Mouse (Mus musculus) cerebellum, adult 2 months (tissue): ENCODE measurements around the gene Cacybp.

Experiments used
- CTCF ChIP-seq: fragments of 200-500 bp; IDR thresholded peaks from 2 replicates; pipeline ENCODE4 v1.5.1; 2011; ENCODE audit warnings: low read depth, mild to moderate bottlenecking, control low read depth, low read length, moderate library complexity, borderline replicate concordance; ENCODE audit not compliant: insufficient read depth
- POLR2A ChIP-seq: fragments of 200-500 bp; IDR thresholded peaks from 2 replicates; pipeline ENCODE4 v1.6.1; 2011; ENCODE audit warnings: low read length, control low read depth, borderline replicate concordance; ENCODE audit not compliant: insufficient read depth

GRCm38 (mm10) chr1:160195337-160195663 lies 17.4 kb downstream of the Cacybp start:
- no peak for TF ChIP-seq POLR2A
- TF ChIP-seq CTCF = no peak
